Mouse (Mus musculus) gastrocnemius, postnatal 25 days (tissue): ENCODE data around the gene Adgrv1. TPM values are rescaled to one million over a fixed set of nuclear protein-coding genes. Genes with fewer than 3 reads are reported as not detected.

ENCODE experiments used
- DNase-seq: peaks from one replicate; pipeline ENCODE4 v3.0.0; 2022
- total RNA-seq, 2 experiments: library from RNA; stranded (reverse); gene quantifications; 1 replicate in 1 of 2; 2 replicates in 1 of 2; pipeline ENCODE4 v1.2.3; 2021

Adgrv1 gene
- total RNA-seq, 2 experiments from 2014 or later = 0.19 TPM; not detected in 1

- peak; percentile 44 for DNase-seq
Observed at GRCm38 (mm10) chr13:81136652-81137422, 496.1 kb downstream of the Adgrv1 start.

- no peak for DNase-seq
Observed at GRCm38 (mm10) chr13:81135953-81136352, 497.0 kb downstream of the Adgrv1 start.

DNA sequence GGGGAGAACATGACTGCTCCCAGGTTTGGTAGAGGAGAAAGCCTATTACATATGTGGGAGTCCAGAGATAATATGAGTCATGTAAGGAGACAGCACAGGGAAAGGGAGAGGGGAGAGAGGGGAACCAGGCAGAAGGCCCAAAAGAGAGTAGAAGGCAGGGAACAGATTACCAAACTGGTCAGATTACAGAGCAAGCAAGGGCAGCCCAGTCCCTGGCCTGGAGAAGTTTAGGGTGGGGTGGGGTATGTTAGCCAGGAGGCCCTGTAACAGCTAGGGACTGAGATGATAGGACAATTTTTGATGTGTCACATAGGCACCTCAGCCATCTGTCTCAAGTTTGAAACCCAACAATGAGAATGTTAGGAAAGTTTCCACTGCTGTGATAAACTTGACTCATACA is 498.5 kb downstream of the Adgrv1 start:
- DNase-seq = peak; percentile 16

DNA sequence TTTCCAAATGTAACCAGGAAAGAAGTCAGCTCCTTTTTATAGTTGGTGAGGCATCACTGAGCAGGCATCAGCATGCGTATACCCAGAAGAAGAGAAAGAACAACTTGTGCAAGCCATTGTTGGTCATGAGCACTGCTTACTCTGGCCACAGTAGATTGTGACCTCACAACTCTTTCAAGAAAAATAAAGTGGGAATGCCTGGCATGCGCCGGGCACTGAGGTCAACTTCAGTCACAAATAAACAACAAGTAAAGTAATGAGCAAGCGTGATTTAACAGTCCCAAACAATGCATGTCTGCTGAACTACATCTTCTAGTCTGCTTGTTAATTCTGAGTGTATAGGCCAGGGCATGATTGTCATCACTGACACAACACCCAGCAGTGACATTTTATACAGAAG is 499.6 kb downstream of the Adgrv1 start:
- no peak for DNase-seq

DNA sequence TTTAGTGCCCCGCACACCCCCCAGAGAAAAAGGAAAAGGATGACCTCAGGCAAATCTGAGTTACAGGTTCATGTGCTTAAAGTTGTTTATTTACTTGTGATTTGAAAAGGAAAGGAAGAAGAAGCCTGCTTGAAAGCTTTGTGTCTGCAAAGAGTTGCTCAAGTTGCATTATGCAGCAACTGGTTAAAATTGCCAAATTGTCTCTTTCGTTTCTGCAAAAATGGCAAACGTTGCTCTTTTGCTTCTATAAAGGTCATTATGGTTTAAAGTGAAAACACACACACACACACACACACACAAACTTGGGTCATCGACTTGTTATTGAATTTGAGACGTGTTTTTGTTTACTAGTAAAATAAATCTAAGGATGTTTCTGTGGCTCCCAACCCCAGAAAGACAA is 500.3 kb downstream of the Adgrv1 start:
- no peak for DNase-seq

GRCm38 (mm10) chr13:81131860-81132259 is 501.1 kb downstream of the Adgrv1 start:
- DNase-seq = no peak

GRCm38 (mm10) chr13:81130742-81131524 is 502.0 kb downstream of the Adgrv1 start:
- no peak for DNase-seq

DNA sequence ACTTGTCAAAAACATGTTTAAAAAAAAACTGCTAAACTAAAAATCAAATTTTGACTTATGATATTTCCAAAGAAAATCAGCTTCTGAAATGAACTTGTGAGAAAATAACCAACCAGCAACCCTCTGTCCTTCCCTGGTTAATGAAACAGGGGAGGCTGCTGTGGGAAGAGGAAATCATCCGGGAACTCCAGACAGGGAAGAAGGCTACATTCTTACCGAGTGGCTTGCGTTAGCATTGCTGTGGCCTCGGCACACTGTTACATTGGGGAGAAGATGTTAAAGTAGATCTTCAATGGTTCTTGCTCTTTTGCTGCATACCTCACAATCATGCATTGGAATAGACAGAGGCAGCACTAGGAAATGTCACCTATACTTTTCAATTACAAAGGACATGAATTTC is 507.1 kb downstream of the Adgrv1 start:
- DNase-seq = no peak

- DNase-seq = no peak
Observed at GRCm38 (mm10) chr13:81122238-81122637, 510.7 kb downstream of the Adgrv1 start.

- no peak for DNase-seq
Observed at GRCm38 (mm10) chr13:81110479-81110878, 522.5 kb downstream of the Adgrv1 start.

GRCm38 (mm10) chr13:81109676-81110075 is 523.3 kb downstream of the Adgrv1 start:
- peak; percentile 17 for DNase-seq

DNA sequence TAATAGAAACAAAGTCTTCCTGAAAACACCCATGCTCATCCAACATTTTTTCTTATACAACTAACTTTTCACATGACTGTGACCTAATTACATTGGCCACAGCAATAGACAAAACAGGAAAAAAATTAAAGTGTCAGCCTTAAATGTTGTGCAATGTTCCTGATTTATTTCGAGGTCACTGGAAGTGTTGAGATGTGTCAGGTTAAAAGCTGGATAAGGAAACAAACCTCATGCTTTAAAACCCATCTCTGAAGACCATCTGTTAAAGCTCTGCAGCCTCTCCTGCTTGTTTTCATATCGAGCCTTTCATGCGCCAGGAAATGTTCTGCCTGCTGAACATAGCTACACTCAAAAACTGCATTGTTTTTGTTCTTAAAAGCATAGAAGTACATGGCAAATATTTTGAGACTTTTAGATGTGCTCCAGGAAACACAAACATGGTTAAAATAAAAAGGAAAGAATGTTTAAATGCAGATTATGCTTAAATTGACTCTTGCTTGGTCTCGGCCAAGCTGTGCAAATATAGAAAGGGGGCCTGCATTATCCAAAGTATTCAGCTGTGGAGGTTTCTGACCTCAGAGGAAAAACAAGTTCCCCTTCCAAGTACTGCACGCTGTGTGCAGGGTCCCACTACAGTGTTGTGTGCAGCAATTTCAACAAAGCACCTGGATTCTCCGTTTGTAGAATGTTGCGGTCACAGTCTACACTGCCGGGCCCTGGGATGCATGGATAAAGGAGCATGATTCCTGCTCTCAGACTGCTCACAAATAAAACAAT is 524.2 kb downstream of the Adgrv1 start:
- DNase-seq = no peak

DNA sequence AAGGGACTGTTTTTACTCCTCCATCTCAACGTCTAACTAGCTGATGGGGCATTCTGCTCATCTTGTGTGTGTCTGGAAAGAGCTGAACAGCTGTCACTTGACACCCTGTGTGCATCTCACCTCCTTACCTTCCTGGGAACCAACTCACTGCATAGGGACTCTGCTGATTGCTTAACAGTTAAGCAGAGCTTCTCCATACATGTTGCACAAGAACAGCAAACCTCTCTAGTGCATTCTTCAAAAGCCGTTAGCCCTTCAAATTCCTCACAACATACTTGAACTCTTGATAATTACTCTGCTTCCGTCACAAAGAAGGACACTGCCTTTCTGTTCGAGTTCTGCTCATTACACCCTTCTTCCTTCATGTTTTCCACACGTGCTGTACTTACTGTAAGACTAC is 525.5 kb downstream of the Adgrv1 start:
- no peak for DNase-seq

- peak; percentile 41 for DNase-seq
Observed at GRCm38 (mm10) chr13:81103794-81104193, 529.2 kb downstream of the Adgrv1 start.

- no peak for DNase-seq
Observed at GRCm38 (mm10) chr13:81096424-81096823, 536.5 kb downstream of the Adgrv1 start.

DNA sequence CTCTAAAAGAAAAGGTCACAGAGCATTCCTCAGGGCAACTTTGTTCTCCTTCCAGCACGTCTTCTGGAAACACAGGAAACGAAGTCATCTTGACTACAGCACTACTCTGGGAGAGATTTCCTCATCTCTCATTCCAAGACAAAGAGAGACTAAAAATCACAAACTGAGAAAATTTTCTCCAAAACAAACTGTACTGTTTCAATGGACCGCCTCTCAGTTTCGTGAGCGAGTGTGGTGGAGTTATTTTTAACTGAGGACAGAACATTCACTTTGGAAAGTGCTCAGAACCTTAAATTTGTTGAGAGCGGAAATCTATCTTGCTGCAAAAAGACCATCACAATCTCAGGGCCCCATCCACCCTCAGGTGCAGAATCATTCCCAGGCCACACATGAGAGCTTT is 538.4 kb downstream of the Adgrv1 start:
- no peak for DNase-seq

DNA sequence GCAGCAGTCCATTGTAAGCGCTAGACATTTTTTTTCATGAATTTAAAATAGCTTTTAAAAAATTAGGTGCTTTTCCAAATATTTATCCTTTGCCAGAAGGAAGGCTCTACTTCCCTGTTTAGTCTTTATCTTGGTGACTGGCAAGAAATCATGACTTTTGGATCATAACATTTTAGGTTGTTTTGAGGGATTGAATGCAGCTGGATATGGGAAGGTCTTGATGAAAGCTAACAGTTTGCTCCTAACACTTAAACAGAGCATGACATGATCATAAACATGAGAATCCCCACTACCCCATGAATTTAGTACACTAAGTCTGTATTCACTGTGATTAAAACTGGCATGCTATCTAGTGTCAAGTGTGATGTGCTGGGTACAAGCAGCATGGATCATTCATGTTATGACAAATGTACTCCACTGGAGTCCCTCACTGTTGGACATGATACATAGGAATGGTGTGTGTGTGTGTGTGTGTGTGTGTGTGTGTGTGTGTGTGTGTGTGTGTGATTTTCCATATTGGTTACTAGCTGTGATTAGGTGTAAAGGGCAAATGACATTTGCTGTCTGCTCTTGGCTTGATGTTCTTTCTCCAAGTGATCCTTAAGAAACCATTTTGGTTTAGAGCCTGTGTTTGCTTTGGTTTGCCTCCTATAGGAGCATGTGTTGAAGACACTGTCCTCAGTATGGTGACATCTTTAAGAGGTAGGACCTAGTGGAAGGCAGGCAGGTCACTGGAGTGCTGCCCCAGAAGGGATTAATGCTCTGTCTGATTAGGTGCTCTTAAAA is 542.7 kb downstream of the Adgrv1 start:
- DNase-seq = no peak

DNA sequence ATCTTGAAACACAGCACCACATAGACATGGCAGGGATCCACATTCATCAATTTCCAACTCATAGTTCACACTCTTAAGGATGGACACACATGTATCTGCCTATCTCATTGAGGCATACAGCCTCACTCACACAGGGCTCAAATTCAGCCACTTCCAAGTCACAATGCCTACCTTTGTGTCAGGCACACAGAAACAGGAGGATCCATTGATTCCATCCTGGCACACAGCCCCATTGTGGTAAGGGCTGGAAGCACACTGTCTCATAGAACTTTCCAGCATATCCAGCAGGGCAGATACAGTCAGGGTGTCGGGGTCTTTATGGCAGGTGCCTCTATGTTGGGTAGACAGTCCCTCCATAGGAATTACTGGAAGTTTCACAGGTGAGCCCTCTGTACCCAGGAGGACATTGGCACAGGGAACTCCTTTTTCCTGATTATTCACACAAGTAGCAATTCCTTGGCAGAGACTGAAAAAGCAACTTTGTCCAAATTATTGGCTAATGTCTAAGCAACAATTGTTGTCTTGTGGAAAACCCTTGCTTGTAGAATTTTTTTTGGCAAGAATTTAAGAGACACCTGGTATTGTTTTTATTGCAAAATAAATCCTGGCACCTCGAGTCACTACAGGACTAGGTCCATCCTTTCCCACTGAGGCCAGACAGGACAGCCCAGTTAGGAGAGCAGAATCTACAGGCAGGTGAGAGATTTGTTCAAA is 545.8 kb downstream of the Adgrv1 start:
- DNase-seq = no peak

DNA sequence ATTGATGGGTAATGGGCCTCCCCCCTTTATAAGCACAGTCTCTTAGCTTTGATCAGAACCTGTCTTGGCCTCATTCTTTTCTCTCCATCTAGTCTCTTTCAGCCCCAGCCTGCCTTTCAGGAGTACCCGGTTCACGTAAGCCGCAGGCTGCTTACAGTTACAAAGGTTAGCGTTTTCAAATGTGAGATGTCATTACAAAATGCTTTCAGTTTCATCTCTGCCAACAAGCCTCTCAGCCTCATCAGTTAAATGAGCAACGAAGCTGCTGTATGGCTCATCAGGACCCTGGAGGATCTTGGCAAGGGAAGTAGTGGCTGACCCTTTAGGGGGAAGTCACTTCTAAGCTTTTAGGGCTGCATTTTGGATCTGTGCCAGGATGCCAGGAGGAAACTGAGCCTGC is 560.7 kb downstream of the Adgrv1 start:
- DNase-seq = no peak

- no peak for DNase-seq
Observed at GRCm38 (mm10) chr13:81051448-81051847, 581.5 kb downstream of the Adgrv1 start.

DNA sequence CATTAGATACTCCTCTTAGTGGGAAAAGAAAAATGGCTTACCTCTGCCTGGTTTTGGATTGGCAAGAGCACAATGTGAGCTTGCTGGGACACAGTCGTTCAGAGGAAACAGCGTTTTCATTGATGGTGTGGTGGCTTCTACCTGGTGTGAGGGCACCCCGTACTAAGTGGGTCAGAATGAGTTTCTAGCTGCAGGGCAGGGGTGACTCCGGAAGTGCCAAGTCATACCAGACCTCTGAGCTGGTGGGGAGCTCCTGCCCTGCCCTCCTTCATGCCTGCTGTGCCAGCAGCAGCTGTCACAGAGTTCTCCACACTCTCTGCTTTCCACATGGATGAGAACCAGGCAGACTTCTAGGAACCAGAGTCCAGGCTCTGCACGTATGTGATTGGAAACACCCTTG is 582.0 kb downstream of the Adgrv1 start:
- no peak for DNase-seq
